Mouse (Mus musculus): ENCODE measurements around the gene Neurl3.

DNA sequence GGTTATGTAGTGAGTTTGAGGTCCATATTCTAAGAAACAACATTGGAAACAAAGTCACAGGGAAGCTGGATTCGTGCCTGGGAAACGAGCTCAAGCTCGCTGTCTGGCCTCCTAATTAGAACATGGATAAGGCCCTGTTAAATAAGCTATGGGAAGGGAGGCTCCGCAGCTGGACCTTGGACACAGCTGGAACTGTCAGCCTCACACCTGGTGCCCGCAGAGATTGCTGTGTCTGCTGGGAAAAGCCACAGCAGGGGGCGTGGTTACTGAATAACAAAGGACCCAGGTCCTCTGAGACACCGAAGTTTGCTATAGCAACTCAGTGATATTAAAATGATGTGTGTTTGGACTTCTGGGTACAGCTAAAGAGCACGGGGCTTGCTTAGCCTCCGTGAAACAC, 23.1 kb downstream of the Neurl3 start:
- TF ChIP-seq CTCF (conservative IDR thresholded peaks at IDR 0.05; ENCODE audit: insufficient read depth, insufficient read length, low read depth, low read length) (no peak), POLR2A (IDR thresholded peaks at IDR 0.05; ENCODE audit: low read depth, low read length) (no peak)
